Mouse (Mus musculus): ENCODE data around the gene Acot13.

Acot13 gene

DNA sequence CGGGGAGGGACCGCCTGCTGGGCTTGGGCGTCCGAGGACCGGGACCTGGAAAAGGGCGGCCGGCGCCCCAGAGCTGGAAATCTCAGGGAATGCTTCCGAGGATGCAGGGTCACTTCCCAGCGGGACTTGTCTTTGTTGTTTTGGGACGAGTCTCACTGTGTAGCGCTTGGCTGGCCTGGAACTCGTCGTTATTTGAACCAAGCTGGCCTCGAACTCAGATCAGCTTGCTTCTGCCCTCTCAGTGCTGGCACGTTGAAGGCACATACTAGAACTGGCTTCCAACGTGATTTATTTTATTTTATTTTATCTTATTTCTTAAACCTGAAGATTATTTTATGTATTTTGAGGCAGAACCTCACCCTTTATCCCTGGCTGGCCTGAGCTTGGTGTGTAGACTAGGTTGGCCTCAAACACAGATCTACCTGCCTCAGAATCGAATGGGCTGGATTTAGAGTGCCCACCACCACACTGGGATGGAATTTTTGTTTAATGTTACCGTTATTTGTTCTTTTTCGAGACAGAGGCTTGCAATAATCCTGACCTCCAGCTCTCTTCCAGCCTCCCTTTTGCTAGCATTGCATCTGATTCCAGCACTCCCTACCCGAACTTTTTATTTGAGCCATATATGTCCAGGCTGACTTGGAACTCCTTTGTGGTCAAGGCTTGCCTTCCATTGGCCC lies 931 bp upstream of the Acot13 start:
- in situ Hi-C loops (cut with MboI; ENCODE audit: low sequenced_read_pairs), result no loop called here

DNA sequence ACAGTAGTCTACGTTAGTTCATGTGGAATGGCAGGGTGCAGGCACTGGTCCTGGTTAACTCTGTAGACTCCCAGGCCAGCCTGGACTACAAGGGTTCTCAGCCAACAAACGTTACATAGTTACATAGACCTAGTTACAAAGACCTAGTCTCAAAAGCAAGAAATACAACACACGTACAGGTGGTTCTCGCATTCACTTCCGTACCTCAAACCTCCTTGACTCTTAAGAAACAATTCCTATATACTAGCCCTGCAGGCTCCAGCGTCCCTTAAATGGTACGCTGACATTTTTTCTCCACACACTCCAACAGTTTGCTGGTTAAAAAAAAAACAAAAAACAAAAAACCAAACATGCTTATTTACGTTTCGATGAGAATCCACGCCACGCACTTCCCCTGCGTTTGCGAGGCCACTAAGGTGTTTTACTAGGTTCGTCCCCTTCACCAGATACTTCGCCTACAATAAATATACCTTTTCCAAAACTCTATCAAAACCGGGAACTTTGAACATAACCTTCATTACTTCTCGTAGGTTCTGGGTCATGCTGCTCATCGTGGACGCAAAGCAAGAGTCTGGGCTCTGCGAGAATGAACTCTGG lies 486 bp downstream of the Acot13 start:
- in situ Hi-C loops (cut with MboI; ENCODE audit: low sequenced_read_pairs), result no loop called here

DNA sequence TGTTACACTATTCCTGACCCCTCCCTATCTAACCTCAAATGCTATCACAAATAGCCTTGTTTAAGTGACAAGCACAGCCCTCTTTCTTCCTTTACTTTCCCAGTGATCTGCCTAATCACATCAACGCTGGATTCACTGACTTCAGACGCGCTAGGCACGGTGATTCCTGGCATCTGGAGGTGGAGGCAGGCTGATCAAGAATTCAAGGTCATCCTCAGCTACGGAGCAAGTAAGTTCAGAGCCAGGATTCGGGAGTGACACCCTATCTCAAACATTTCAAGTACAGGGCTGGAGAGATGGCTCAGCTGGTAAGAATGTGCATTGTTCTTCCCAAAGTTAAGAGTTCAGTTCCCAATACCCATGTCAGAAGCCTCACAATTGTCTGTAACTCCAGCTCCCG lies 5.2 kb downstream of the Acot13 start:
- in situ Hi-C loops (cut with MboI; ENCODE audit: low sequenced_read_pairs), result no loop called here

DNA sequence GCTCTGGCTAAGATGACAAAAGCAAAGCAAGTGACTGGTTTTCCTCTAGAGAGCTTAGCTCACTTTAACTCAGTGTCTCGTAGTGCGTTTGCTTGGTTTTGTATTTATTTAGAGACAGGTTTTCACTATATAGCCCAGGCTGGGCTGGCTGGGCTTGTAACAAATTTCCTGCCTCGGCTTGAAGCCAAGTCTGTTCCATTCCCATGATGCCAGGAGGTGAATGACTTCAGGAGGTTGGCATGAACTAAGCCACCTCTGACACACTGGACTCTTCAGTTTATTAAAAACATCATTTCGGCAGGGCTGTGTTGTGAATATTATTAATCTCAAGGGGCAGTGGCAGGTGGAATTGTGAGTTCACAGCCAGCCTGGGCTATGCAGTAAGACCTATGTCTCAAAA lies 5.8 kb downstream of the Acot13 start:
- in situ Hi-C loops (cut with MboI; ENCODE audit: low sequenced_read_pairs), result no loop called here

DNA sequence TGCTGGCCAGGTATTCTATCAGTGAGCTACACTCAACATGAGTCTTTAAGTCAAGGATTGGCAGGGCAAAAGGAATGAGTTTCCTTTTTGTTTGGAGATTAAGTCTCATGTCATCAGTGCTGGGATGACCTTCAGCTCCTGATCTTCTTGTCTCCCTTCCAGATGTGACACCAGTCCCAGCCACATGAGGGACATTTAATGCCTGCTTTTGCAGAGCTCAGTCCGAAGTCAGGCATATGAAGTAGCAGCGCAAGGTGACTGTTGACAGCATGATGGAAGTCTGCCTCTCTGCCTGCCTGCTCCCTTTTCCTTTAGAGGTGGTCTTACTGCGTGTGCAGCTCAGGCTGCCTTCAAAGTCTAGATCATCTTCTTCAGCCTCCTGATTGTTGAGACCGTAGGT lies 6.7 kb downstream of the Acot13 start:
- in situ Hi-C loops (cut with MboI; ENCODE audit: low sequenced_read_pairs), result no loop called here

DNA sequence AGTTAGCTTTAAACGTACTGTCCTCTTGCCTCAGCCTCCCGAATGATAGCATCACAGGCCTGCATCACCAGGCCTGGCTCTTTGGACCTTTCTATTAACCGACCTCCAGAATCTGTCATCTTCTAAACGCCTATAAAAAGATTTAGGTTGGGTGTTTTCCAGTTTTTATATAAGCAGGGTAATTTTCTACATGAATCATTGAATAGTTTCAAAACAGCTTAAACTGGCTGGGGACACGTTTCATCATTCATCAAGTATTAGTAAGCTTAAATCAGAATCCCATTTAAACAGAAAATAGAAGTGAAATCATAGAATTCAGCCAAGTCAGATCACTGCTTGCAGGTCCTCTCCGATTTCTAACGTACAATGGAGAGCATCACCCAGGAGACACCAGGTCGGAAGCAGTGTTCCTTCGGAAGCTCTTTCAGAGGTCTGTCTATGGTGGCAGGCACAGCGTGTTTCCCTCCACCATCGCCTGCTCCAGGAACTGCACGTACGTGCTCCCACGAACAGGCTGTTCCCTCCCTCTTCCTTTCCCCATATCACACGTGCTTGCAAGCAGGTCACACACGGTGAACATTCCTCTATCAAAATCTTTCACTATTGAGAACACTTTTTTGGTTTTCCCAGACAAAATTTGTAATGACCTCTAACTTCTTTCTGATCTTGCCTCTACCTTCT lies 8.5 kb downstream of the Acot13 start:
- in situ Hi-C loops (cut with MboI; ENCODE audit: low sequenced_read_pairs), result no loop called here

DNA sequence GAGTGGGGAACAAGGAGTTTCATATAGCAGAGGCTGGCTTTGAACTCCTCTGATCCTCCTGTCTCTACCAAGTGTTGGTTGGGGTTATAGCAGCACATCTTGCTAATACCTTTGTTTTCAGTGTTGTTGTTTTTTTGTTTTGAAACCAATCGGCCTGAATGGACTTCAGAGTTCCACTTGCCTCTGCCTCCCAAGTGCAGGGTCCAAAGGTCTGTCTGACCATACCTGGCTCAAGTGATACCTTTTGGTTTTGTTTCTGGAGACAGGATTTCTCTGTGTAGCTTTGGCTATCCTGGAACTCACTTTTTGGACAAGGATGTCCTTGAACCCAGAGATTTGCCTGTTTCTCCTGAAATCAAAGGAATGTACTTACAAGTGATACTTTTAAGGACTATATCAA lies 11.4 kb downstream of the Acot13 start:
- in situ Hi-C loops (cut with MboI; ENCODE audit: low sequenced_read_pairs), result no loop called here

DNA sequence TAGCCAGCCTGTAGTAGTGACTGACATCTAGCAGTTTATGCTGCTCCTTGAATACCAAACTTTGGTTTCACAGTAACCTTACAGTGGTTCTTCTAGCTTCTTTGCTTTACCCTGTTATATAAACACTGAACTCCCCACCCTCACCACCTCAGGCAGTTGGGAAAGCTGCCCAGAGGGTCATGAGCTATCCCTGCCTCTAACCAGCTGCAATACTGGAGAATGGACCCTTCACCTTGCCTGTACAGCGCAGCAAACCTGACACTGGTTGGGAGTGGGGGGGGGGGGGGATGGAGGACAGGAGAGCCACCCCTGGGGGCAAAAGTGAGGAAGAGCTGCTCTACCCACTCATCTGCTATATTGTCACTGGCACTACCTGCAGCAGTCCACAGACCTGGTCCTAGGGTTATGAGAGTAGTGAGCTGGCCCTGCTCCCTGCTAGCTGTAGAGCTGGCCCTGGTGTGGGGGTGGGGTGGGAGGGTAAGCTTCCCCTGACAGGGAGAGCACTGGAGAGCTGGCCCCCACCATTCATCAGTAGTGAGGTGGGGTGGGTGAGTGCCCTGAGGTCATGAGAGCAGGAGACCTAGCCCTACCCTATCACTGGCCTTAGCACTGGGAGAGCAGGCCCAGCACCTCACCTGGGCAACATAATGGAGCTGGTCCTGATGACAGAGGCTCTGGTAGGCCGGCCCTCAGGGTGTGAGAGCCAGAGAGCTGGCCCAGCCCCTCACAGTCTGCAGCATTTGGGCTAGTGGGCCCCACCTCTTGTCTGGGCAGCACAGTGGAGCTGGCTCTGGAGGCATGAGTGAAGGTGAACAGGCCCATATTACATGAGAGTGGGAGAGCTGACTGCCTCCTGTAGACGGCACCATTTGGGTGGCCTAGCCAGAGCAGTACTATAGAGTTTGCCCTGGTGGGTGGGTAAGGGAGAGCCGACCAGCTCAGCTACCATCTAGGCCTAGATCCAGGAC lies 14.9 kb downstream of the Acot13 start:
- in situ Hi-C loops (cut with MboI; ENCODE audit: low sequenced_read_pairs), result no loop called here

DNA sequence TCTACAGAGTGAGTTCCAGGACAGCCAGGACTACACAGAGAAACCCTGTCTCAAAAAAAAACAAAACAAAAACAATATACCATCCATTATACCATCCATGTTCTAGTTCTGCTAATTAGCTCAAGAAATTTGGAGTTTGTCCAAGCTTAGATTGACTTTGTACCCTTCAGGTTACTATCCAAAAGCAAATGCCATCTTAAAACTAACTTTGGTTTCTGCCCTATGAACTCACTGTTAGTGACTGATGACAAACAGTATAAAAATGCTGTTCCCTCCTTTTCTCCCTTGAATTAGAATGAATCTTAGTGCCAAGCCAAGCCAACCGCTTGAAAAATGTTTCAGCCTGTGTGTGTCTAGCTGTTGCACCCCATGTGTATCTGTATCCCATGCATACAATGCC lies 16.7 kb downstream of the Acot13 start:
- in situ Hi-C loops (cut with MboI; ENCODE audit: low sequenced_read_pairs), result no loop called here

DNA sequence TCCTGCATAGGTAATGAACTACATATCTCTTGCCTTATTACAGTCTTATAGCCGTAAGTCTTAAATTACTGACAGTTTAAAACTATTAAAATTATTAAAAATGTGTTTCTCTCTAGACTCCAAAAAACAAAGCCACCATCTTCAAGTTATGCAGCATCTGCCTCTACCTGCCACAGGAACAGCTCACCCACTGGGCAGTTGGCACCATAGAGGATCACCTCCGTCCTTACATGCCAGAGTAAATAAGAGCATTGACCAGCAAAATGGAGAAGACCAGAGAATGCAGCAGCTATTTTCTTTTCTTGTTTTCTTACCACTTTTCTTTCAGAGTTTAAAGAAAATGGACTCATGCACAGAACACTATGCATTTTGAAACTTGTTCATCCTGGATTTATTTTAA lies 18.8 kb downstream of the Acot13 start:
- in situ Hi-C loops (cut with MboI; ENCODE audit: low sequenced_read_pairs), result no loop called here

DNA sequence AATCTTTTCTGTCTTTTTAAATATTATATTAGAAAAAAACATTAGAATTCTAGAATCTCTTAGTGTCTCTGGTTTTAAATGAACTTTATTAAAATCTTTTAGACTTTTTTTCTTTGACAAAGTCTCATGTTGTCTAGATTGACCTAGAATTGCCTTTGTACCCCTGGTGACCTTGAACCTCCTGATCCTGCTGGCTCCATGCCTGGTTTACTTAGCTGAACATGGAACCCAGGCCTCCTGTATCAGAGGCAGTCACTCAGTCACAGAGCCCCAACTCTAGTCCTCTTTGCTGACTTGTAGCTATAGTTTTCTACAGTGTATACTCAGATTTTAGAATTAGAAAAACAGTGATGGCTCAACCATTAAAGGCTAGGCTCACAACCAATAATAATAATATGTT lies 25.3 kb downstream of the Acot13 start:
- in situ Hi-C loops (cut with MboI; ENCODE audit: low sequenced_read_pairs), result no loop called here

DNA sequence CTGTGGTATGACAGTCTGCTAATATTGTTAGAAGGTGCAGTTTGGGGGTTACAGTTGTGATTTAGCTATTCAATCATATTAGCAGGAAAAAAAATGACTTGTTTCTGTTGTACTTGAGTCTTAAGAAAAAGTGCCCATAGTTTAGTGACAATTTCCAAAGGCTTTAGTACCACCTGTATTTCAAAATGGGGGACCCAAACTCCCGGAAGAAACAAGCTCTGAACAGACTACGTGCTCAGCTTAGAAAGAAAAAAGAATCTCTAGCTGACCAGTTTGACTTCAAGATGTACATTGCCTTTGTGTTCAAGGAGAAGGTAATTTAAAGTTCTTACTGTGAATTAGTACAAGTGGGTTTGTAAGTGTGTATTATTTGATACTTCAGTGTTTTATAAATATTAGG lies 28.1 kb downstream of the Acot13 start:
- in situ Hi-C loops (cut with MboI; ENCODE audit: low sequenced_read_pairs), result no loop called here

DNA sequence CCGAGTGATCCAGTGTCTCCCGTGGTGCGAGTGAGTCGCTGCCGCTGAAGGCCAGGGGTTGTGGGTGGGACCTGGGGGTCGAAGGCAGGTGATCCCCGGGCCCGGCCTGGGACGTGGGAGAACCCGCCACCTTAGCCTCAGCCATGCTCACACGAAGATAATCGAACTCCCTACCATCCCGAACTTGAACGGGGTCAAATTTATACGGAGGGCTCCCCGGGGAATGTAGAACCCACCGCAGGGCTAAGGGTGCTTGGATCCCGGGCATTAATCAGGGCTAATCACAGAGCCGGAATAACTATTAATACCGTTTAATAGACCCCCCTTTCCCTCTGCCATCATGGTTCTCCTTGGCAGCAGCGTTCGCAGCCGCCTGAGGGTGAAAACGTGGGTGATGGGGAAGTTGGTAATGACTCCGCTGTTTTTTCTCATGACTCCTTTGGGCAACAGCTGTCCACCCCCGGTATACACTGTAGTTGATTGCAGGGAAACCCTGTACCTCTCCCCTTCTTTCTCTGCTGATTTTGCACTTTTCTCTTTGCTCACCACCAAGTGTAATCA lies 29.1 kb downstream of the Acot13 start:
- in situ Hi-C loops (cut with MboI; ENCODE audit: low sequenced_read_pairs), result no loop called here

DNA sequence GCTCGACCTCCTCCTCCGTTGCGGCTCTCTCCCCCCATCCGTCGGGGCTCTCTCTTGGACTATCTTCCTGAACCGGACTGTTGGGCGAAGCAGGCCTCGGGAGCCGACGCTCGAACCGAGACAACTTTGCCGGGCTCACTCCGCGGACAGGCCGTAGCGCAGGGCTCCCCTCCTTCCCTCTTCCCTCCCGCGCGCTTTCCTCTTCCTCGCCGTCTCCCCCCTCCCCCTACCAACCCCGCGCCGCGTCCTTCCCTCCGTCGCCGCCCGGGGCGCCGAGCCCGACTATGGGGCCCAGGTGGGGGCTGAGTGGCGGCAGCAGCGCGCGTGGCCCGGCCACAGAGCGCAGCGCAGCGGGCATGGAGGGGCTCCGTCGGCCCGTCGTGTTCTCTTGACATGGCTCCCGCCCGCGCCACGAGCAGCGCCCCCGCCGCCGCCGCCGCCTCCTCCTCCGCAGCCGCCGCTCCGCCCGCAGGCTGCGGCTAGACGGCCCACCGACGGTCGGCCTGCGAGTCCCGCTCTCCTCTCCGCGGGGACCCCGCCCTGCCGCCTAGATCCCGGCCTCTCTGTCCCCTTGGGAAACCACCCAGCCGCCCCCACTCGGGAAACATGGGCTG lies 29.9 kb downstream of the Acot13 start, which contains the start of gene BC005537:
Gene BC005537, plus strand, starts transcription at position 350 of the 614 bp plus-strand sequence.
- in situ Hi-C loops (cut with MboI; ENCODE audit: low sequenced_read_pairs), result no loop called here

DNA sequence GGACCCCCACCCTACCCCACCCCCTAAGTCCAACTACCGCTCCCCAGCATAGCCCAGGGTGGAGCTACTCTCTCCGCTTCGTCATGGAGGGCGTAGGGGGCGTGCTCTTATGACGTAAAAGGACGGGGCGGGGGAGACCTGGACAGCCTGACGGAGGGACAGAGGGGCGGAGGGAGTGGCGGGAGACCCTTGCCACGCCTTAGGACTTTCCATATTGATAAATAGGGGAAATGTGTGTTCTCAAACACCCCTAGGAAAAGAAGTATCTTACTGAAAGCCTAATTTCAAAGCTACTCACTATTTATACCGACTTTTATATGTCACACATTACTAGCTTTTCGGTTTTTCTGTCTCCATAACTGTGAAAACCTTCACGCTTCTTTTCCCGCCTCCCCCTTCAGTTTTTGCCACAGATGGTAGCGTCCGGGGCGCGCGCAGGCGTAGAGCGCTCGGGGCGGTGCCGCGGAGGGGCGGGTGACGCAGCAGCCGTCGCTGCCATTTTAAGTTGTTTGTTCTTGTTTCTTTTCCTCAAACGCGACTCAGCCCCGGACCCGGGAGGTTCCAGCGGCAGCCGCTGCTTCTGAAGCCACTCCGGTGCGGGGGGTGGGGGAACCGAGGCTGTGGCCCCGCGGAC lies 30.5 kb downstream of the Acot13 start:
- in situ Hi-C loops (cut with MboI; ENCODE audit: low sequenced_read_pairs), result no loop called here

DNA sequence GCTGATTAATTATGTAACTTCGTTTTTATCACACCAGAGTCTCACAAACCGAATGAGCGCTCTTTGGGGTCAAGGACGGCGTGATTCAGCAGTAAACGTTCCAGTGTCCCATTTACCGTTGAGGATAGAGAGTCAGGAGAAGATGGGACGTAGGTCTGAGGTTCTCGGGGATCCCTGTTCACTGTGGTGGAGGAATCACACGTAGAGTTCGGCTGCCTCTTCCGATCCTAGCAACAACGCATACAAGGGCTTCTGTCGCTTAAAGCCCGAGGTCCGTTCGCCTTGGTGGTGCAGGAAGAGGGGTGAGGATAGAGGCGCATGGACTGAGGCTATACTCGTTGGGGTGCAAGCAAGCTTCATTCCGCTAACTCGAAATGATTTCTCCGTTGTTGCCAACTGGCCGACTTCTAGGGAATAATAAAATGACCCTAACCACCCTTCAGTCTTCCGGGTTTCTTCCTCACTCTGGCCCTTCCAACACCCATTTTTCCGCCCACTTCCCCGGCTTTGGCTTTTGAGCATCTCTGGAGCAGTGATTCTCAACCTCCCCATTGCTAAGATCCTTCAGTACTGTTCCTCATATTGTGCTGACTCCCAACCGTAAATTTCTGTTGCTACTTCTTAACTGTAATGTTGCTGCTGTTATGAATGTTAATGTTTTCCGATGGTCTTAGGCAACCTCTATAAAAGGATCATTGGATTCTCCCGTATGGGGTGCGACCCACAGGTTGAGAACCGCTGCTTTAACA lies 31.2 kb downstream of the Acot13 start:
- in situ Hi-C loops (cut with MboI; ENCODE audit: low sequenced_read_pairs), result no loop called here

DNA sequence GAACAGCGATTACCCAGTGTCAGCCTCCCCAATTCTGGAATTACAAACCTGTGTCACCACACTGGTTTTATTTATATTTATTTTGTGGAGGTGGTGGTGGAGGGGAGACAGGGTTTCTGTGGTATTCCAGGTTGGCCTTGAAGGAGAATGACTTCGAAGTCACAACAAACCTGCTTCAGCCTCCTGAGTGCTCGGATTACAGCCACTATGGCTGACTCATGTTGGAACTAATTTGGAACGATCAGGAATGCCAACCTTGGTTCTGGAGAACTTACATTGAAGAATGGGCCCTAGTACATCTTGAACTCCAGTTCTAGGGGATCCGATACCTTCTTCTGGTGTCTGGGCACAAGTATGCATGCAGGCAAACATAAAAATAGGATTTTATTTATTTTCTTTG lies 32.0 kb downstream of the Acot13 start:
- in situ Hi-C loops (cut with MboI; ENCODE audit: low sequenced_read_pairs), result no loop called here

DNA sequence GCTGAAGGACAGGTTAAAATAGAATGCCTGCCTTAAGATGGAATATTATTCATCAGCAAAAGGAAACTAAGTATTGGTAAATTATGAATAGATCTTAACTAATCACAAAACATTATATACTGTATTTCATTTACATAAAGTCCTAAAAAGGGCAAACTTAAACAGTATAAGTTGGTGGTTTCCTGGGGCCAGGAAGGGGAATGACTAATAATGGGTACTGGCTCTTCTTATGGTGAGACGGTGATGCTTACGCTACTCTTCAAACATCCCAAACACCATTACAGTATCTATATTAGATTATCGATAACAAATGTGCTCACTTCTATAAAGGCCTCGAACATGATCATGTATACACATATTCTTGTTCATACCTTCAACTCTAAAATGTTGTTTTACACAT lies 32.7 kb downstream of the Acot13 start:
- in situ Hi-C loops (cut with MboI; ENCODE audit: low sequenced_read_pairs), result no loop called here

DNA sequence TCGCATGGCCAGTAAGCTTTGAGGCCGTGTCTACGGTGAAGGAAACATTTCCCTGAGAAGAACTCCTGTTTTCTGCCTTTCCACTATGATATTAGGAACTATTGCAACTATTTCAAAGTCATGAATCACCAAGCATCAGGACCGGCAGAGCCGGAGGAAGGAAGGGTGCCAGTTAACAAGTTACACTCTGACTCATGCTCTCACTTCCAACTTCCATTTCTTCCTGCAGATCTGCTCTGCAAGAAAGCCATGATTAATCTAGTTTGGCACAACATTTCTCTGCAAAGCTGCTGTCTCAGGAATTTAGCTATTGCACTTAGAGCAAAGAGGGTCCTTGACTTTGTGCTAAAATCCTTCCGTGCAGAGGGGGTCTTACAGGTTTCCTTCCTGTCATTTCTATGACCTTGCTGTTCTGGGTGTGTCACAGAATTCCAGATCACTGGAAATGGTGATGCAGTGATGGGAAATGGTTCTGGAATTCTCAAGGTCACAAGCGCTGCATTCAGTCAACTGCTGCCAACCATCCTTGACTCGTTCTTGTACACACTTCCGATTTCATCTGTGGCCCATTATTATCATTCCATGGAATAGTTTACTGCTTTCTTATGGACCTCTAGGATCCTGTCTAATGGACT lies 38.8 kb downstream of the Acot13 start:
- in situ Hi-C loops (cut with MboI; ENCODE audit: low sequenced_read_pairs), result no loop called here
